Mouse (Mus musculus) retina, adult 2 months (tissue): Measurements from ENCODE around the gene Kcnk13.
"Not testable (repeated sequence)": the region's sequence is repeated elsewhere in the genome, so short reads cannot be mapped to it uniquely, and the experiment has no call there.

ENCODE experiments used
- DNase-seq: peaks from one replicate; pipeline ENCODE4 v3.0.0-alpha.2; 2012; ENCODE audit warnings: low read depth, low spot score

The Kcnk13 gene

DNA sequence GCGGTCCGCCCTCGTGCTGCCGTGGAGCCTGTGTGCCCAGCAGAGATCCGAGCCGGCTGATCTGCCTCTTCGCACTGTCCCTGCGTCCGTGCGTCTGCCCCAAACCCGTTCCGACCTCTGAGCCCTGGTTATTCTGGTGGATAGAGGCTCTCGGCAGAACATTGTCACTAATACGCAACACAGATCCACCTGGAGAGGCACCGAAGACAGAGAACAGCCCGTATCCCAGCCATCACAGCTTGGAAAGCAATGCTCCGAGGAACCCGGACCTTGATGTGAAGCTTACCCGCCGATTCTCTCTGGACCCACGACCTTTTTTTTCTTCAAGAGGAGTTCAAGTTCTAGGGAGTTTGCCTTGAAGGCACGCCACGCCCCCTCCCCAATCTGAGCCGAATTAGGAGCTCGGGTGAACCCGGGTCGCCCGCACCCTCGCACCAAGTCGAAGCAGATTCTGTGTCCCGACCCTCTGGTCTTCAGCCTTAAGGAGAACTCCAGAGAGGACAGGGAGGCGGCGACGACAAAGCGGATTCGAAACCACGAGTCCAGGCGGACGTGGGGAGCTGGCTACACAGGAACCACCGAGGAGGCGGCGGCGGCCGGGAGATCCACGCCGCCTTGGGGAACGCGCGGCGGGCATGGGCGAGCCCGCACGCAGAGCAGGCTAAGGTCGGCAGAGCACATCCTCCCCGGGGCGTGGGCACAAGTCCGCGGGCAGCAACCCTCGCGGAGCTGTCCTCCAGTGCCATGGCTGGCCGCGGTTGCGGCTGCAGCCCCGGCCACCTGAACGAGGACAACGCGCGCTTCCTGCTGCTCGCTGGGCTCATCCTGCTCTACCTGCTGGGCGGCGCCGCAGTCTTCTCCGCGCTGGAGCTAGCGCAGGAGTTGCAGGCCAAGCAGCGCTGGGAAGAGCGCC, 1.2 kb downstream of the Kcnk13 start:
- no peak for DNase-seq

DNA sequence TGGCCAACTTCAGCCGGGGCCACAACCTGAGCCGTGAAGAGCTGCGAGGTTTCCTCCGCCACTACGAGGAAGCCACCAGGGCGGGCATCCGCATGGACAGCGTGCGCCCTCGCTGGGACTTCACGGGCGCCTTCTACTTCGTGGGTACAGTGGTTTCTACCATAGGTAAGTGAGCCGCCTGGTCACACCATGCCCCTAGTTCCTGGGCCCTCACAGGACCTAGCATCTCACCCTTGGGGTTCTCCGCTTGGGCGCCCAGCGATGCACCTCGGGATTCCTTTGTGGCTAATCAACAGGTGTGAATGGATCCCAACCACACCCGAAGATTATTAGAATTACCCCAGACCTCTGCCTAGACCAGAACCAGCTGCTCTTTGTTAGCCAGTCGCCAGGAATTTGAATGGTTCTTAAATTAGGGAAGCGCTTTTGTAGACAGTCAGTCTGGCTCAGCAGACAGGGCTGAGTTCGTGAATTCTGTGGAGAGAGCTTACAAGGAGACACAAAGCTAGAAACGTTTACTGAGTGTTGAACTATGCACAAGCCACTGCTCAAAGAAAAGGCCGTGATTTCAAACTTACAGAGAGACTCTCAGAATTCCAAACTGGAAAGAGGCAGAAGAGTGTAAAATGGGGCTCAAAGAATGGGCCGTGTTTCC, 1.9 kb downstream of the Kcnk13 start:
- no peak for DNase-seq

DNA sequence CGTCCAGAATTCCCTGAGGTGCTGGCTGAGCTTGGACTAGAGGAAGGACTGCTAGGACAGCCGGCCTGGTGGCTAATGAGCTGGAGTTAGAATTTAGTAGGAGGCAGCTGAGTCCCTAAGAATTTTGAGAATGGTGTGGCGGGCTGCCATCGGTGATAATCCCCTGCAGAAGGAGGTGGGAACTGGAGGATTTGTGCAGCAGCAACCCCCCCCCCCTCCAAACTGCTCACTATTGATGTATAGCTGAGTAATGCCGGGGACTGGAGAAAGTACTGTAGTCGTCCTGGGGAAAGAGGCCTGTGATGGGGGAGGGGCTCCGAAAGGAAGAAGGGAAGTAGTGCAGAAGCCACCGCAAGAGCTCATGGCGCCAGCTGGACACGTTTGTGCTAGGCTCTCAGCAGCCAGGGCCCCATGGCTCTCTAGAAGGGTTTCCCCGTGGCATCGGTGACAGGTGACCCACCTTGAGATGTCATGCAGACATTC, 2.6 kb downstream of the Kcnk13 start:
- no peak for DNase-seq

DNA sequence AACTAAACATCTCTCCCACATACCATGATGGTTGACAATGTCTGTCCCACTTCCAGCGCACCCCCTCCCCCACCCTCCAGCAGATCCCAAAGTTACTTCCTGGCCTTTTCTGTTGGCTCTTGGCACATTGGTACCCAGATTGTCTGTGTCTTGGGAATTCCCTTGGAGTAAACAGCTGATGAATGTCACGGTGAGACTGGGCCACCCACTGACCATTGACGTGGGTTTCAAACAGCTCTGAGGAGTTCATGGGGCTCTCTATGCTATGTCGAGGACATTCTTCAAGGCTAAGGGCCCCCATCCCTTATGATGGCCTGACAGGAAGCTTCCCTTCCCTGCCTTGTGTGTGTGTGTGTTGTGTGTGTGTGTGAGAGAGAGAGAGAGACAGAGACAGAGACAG, 5.6 kb downstream of the Kcnk13 start:
- DNase-seq = no peak

DNA sequence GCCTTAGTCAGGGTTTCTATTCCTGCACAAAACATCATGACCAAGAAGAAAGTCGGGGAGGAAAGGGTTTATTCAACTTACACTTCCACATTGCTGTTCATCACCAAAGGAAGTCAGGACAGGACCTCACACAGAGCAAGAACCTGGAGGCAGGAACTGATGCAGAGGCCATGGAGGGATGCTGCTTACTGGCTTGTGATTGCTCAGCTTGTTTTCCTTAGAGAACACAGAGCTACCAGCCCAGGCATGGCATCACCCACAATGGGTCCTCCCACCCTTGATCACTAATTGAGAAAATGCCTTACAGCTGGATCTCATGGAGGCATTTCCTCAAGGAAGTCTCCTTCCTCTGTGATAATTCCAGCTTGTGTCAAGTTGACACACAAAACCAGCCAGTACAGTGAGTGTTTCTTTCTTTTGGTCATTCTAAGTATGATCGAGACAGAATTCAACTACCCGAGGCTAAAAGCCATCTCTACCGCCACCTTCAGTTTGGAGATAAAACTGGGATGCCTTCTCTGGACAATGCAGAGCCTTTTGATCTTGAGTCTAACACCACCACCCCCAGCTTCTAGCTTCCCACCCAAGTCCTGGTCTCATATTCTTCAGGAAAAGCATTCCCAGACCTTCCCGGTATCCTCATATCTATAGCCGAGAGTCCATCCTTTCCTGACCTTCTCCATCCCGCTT, 7.1 kb downstream of the Kcnk13 start:
- DNase-seq = not testable (repeated sequence)

DNA sequence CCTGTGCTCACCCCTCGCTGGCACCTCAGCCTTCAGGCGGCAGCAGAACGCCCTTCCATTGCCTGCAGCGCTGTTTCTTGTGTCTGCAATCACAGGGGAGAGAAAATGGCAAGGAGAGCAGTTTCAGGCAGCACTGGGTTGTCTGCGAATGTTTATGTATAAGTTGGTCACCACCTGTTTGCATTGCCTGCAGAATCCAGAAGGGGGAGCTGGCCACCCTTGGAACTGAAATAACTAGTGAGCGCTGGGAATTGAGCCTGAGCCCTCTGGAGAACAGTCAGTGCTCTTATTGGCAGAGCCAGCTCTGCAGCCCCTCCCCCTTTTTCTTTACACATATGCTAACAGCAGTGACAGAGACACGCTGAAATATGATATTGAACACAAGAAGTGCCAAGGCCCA, 8.5 kb downstream of the Kcnk13 start:
- no peak for DNase-seq

DNA sequence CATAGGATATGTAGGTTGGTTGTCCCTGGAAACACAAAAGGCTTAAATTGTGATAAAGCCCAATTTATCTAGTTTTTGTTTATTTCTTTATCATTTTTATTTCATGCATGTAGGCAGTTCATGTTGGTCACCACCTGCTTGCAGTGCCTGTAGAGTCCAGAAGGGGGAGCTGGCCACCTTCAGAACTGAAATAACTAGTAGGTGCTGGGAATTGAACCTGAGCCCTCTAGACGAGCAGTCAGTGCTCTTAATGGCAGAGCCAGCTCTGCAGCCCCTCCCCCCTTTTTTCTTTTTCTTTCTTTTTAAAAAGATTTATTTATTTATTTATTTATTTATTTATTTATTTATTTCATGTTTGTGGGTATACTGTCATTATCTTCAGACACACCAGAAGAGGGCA, 9.4 kb downstream of the Kcnk13 start:
- no peak for DNase-seq

DNA sequence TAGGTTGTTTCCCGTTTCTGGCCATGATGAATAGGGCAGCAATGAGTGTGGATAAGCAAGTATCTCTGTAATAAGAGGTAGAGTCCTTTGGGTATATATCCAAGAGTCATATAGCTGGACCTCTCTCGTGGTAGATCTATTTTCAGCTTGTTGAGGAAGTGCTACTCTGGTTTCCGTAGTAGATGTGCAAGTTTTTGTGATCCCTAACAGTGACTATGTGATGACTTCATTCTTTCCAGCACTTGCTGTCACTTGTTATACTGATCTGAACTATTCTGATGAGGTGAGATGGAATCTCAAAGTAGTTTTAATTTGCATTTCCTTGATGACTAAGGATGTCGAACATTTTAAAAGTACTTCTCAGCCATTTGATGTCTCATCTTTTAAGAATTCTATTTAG, 15.2 kb downstream of the Kcnk13 start:
- no peak for DNase-seq

DNA sequence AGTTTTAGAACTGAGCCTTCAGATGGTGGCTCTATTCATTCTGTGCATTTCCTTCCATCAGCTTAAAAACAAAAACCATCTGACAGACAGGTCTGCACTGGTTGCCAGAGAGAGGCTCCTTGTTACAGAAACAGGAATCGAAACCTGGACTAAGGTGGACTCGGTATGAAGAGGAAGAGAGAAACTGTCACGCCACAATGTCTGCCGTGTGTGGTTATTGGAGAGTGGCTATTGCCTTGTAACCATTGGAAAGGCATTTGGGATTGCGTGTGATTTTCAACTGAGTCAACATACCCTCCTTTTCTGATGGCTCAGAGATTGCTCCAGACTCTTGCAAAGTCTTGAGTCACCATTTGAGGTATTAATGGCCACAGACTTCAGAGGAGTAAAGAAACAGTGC, 22.5 kb downstream of the Kcnk13 start:
- DNase-seq = no peak

DNA sequence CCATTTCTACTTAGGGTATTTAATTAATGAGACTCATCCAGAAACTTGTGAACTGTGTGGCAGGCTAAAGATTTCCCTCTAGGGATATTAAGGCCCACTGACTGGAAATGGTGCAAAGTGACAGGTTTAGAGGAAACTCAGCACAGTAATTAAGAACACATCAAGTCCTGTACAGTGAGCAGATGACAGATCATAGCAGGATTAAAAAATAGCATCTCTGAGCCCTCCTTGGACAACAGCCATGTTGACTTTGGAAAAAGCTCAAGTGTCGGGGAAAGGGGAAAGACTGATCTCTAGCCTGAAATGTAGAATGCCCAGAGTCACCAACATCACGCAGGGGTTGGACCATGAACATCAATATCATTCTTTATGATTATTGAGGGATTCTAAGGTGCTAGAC, 23.8 kb downstream of the Kcnk13 start:
- no peak for DNase-seq

DNA sequence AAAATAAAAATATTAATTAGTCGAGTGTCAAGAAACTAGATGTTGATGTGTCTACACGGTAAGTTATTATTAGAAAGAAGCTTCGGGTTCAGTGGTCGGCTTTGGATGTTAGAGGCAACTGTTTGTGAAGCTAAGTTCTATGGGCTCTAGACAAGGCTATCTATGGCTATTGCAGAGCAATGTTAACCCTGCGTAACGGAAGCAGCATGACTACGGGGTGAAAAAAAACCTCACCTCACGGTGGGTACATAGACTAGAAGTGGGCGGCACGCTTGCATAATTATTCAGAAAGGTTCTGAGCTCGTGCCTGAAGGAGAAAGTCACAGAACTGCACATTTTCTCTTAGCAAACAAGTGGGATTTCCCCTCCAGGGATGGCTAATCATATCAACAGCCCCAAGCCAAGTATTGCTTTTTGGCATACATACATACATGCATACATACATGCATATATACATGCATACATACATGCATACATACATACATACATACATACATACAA, 28.1 kb downstream of the Kcnk13 start:
- DNase-seq = no peak

DNA sequence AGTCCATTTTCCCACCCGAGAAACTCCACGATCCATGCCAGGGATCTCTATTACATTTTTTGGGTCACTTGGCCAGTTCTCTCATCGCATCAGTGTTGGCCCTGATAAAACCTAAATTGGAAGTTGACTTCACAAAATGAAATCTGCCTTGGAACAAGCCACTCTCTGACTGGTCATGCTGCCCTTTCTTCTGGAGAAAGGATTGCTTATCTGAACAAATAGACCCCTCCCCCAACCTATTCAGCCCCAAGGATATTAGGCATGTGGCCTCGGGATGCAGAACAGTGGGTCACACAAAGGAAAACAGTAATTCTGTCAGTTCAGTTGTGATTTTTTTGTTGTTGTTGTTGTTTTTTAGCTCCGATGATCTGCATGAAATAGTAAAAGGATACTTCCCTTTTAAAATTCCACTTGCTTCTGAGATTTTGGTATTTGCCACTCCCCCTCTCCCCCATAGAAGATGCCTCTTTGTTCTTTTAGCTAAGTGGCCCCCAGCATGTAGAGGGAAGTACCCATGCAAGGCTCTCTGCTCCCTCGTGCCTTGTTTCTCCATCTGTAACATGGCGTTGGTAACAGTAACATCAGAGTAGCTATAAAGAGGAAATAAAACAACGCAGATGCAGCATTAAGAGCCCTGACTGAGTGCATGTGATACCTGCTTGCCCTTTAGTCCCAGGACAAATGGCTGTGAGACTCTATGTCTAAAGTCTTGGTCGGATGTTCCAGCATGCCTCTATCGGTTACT, 29.0 kb downstream of the Kcnk13 start:
- no peak for DNase-seq

DNA sequence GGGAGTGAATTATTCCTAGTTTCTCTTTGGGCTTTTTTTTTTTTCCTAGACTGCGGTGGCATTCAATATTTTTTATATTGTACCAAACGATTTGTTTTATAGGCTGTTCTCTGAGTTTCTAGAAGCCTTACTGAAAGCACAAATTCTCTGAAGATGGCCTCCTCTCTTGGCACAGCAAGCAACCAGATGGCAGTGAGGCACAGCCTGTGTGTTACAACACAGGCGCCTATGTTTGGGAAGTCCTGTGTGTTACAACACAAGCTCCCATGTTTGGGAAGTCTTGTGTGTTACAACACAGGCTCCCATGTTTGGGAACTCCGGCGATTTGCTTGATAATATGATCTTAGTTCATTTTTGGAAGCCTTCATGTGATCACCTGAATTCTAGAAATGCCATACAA, 31.7 kb downstream of the Kcnk13 start:
- DNase-seq = no peak

DNA sequence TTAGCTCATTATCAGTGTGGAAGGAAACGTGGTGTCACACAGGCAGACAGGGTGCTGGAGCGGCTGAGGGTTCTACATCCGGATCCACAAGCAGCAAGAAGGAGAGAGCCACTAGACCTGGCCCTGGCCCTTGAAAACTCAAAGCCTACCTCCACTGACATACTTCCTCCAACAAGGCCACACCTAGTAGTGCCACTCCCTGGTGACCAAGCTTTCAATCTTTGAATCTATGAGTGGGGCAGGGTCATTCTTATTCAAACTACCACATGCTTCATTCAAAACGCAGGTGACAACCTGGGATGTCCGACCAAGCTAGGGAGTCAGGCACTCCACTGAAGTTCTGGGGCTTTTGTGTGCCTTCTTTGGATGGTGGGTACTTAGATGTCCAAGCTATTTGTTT, 35.4 kb downstream of the Kcnk13 start:
- no peak for DNase-seq

DNA sequence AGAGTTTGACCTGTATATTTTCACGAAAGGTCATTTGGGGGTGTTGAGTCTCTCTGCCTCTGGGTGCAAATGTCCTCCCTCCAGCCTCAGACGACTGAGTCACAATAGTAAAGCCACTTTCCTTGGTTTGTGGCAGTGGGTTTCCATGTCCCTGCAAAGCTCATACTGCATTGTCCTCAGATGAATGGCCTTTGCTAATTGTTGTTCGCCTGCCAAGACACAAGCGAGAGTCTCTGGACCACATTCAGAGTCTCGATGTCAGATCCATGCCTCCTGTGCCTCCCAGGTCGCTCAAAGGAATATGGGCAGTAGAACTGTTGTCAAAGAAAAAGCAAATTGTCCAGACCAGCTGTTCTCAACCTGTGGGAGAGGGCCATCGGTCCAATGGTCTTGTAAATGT, 36.1 kb downstream of the Kcnk13 start:
- DNase-seq = no peak

DNA sequence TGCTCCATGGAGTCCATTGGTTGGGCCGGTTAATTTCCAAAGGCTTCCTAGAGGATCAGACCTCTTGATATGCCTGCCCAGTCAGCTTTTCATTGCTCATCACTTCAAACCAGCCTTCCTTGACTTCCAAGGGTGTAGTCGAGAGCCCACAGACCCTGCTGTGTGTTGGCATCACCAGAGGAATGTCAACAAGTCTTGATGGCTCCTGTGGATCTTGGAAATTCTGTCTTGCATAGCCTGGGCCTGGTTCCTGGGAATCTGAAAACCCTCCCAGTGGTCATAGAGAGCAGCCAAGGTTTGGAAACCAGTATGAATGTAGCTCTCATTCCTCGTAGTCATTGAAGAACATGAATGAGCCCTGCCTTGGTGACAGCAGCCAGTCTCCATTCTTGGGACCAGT, 36.9 kb downstream of the Kcnk13 start:
- no peak for DNase-seq

DNA sequence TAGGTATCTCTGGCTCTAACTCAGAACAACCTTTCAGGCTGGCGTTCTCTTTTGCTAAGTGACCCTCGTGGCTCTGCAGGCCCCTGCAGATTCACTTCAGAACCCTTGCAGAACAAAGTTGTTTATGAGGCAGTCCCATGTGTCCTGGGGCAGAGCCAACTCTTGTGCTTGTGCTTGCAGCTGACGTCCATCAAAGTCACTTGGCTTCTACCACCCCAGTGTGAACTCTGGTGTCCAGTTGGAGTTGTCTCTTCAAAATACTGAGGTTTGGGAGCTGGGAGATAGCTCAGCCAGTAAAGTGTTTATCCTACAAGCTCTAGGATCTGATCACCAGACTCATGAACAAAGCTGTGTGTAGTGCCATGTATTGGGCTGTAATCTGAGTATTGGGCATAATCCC, 37.6 kb downstream of the Kcnk13 start:
- DNase-seq = no peak

DNA sequence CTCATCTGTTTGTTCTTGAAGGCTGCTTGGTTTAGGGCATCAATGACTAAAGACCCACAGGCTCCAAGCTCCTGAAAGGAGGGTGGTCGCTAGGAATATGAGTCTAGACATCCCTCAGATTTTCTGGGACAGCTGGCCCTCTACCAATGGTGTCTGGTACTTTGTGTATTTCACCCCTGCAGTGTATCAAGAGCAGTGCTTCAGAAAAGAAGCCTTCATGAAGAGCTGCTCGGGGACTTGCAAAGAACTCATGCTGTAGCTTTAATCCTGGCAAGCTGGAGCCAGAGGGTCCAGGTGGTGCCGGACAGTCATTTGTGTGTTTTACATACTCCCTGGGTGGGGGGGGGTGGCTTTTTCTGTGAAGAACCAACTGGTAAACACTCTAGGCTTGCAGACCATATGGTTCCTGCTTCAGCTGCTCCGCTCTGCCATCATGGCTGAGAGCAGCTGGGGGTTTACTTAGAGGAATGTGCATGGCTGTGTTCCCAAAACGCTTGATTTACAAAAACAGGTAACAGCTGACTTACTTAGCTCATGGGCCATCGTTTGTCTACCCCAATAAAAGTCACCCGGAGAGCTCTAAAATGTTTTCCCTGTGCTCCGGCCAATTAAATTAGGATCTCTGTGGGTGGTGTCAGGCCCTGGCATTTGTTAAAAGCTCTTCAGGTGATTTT, 38.8 kb downstream of the Kcnk13 start:
- no peak for DNase-seq

DNA sequence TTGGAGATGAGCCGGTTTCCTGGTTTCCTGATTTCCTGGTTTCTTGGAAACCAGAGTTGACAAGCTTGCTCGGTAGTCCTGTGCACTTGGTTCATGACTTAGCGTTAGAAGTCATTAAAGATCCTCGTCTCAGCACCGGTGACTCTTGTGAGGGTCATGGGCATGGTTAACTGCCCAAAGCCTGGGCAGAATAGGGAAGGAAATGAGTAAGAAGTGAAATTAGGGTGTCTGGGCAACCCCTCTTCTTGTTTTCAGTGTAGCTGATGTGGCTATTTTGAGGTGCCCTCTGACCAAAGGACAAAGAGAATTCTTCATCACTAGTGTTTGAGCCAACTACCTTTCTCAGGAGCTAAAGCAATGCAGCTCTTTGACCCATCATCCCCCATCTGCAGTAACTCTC, 41.0 kb downstream of the Kcnk13 start:
- no peak for DNase-seq

DNA sequence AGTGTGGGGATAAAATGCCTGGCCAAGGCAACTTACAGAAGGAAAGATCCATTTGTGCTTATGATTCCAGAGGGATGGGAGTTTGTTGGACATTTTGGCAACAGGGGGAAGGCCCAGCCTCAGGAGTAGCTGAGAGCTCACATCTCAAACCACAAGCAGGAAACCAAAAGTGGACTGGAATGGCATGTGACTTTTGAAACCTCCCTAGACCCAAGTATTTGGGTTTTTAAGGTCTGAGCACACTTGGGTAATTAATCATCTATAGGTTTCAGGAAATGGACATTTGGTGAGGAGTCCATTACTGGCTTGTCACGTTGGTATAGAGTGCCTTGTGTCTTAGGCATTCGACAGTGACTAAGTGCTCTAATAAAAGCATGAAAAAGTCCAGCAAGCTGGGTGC, 42.4 kb downstream of the Kcnk13 start:
- DNase-seq = no peak

DNA sequence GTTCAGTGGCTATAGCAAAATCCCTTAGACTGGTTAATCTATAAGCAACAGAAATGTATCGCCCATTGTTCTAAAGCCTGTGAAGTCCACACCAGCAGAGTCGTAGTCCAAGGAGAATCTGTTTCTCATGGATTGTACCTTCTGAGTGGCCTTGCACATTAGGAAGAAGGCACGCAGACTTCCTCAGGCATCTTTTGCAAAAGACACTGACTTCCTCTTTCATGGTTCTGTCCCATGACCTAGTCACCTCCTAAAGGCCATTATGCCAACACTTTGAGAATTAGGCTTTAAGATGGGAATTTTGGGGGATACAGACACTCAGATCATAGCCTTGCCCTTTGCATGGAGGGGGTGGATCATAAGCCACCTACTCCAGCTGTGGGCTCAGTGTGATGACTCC, 48.5 kb downstream of the Kcnk13 start:
- no peak for DNase-seq
